Mouse (Mus musculus): Measurements from ENCODE around the gene Nisch.

- no peak for TF ChIP-seq POLR2A (IDR thresholded peaks at IDR 0.05; ENCODE audit: extremely low read depth, insufficient read depth, low read length)
- no peak for TF ChIP-seq CTCF (IDR thresholded peaks at IDR 0.05; ENCODE audit: low read depth, low read length)
Observed at GRCm38 (mm10) chr14:31169508-31169907, 47.2 kb downstream of the Nisch start.

Data from liver, adult 2 months (tissue).